Mouse (Mus musculus) spleen, adult 2 months (tissue): Measurements from ENCODE around the gene Gng7.

Experiments
- CTCF ChIP-seq: fragments of 200-500 bp; IDR thresholded peaks from 2 replicates; pipeline ENCODE4 v1.5.1; 2011; ENCODE audit warnings: mild to moderate bottlenecking, inconsistent platforms; ENCODE audit not compliant: insufficient read depth, insufficient read length, insufficient replicate concordance; ENCODE audit errors: extremely low read depth
- POLR2A ChIP-seq: fragments of 200-500 bp; IDR thresholded peaks from 2 replicates; pipeline ENCODE4 v1.6.1; 2011; ENCODE audit warnings: low read depth, low read length, inconsistent platforms

GRCm38 (mm10) chr10:80987709-80988441 lies 26.9 kb downstream of the Gng7 start:
- TF ChIP-seq POLR2A = no peak
- peak; percentile 95 for TF ChIP-seq CTCF
